Mouse (Mus musculus) myocyte (in vitro differentiated cells): ENCODE data around the gene Limch1.

ENCODE experiments used
- E2F4 ChIP-seq: IDR thresholded peaks from one replicate; pipeline ENCODE4 v1.6.1; 2011; ENCODE audit warnings: mild to moderate bottlenecking, control low read depth, moderate library complexity; ENCODE audit not compliant: insufficient read depth
- POLR2A ChIP-seq: IDR thresholded peaks from one replicate; pipeline ENCODE4 v1.6.1; 2011; ENCODE audit warnings: low read depth, mild to moderate bottlenecking, control low read depth, moderate library complexity; ENCODE audit not compliant: insufficient read length

GRCm38 (mm10) chr5:66889337-66889736, 143.7 kb downstream of the Limch1 start:
- TF ChIP-seq E2F4 = no peak
- no peak for TF ChIP-seq POLR2A
